Mouse (Mus musculus) mesoderm, embryonic 11.5 days (tissue): ENCODE measurements around the gene Gm3448.

ENCODE experiments used
- DNase-seq: peaks from one replicate; pipeline ENCODE4 v3.0.0-alpha.2; 2012; ENCODE audit warnings: low read depth, low spot score

Gm3448 gene

GRCm38 (mm10) chr17:14959979-14960378, 81.4 kb downstream of the Gm3448 start:
- DNase-seq: no peak

GRCm38 (mm10) chr17:14958686-14959327, 82.5 kb downstream of the Gm3448 start:
- no peak for DNase-seq

GRCm38 (mm10) chr17:14953452-14953851, 87.9 kb downstream of the Gm3448 start:
- no peak for DNase-seq

GRCm38 (mm10) chr17:14949161-14949827, 92.0 kb downstream of the Gm3448 start:
- DNase-seq: no peak
